Mouse (Mus musculus) left cerebral cortex, adult 6 months (tissue): ENCODE measurements around the gene Cdh3. TPM values are rescaled to one million over a fixed set of nuclear protein-coding genes. Genes with fewer than 3 reads are reported as not detected.

ENCODE experiments used
- long read RNA-seq, 2 experiments: library from polyadenylated mRNA; unstranded; transcript quantifications; one replicate each; pipeline ENCODE4 v2.0.0; 2019 to 2020
- polyA plus RNA-seq: library from polyadenylated mRNA; unstranded; fragments of <200 nt; fragmentation: Nextera tagmentation; gene quantifications from 2 replicates; pipeline ENCODE4 v1.2.3, GENCODE M21; 2021

The Cdh3 gene
- polyA plus RNA-seq: 0.09 TPM in 1 of 2 replicates, not detected in the other
- long read RNA-seq, experiment 1: 0 reads
- long read RNA-seq, experiment 2: 0 reads

DNA sequence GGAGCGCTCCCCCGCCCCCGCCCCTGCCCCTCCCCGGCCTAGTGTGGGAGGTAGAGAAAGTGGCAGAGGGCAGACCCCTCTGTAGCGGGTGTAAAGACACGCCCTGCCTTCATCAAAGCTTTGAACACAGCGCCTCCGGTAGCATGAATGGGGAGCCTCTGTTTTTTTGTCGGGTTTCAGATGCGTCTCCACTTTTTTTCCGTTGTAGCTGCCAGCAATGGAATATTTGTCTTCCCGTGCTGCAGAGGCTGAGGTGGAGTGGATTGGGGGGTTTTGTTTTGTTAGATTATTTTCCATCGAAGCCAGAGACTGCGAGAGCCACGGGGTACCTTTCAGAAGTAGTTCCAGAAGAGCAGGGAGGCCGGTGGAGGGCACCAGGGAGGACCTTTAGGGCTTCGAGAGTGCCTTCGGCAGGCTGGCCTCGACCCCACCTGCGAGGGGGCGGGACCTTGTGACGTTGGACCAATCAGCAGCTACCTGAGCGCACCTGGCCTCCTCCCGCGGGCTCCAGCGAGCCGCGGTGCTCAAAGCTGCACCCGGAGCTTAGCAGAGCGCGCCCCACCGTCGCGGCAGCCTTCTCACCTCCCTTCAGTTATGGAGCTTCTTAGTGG, at the start of gene Cdh3:
Cdh3 (plus strand) TSS at position 527 of the 611 bp plus-strand sequence.

GRCm38 (mm10) chr8:106500018-106500685, 10.5 kb upstream of the Cdh3 start, which contains the start of gene 6030452D12Rik:
Gene 6030452D12Rik (plus strand): TSS chr8:106500522.

GRCm38 (mm10) chr8:106573168-106573567, 62.5 kb downstream of the Cdh3 start, which contains the start of gene Gm10073:
Gene Gm10073 (minus strand): TSS chr8:106573461.

GRCm38 (mm10) chr8:106603131-106603819, 92.6 kb downstream of the Cdh3 start, which contains the start of gene Cdh1:
Gene Cdh1 (plus strand): TSS chr8:106603351.

Other genes with a start within 250 kb of the Cdh3 start
- 18.9 and 27.1 TPM in 2 replicates for gene Smpd3, start 172.9 kb upstream of the Cdh3 start, polyA plus RNA-seq
- 6.0 and 6.8 TPM in 2 replicates for gene Zfp90, start 95.6 kb upstream of the Cdh3 start, polyA plus RNA-seq
- gene 6030452D12Rik, start 10.4 kb upstream of the Cdh3 start, polyA plus RNA-seq: not detected in 2 replicates
- gene Gm10073, start 62.6 kb downstream of the Cdh3 start, polyA plus RNA-seq: 11.2 and 11.4 TPM in 2 replicates
- 0.44 and 0.51 TPM in 2 replicates for gene Cdh1, start 92.5 kb downstream of the Cdh3 start, polyA plus RNA-seq
- 1.4 and 1.7 TPM in 2 replicates for gene Tango6, start 172.2 kb downstream of the Cdh3 start, polyA plus RNA-seq